Mouse (Mus musculus) G1E (cell line): ENCODE data around the gene Arl2. TPM values are rescaled to one million over a fixed set of nuclear protein-coding genes. Genes with fewer than 3 reads are reported as not detected.

Source experiments
- ATAC-seq: 2 replicates; pipeline ENCODE4 v1.8.0; 2016; ENCODE audit warnings: mild to moderate bottlenecking; ENCODE audit not compliant: insufficient number of reproducible peaks, poor library complexity, low FRiP score, severe bottlenecking; ENCODE audit errors: extremely low read depth
- DNase-seq: peaks from one replicate; pipeline ENCODE4 v3.0.0; 2012; ENCODE audit warnings: low spot score
- H3K27me3 ChIP-seq: 2 replicates; pipeline ENCODE4 v1.6.1; 2012; ENCODE audit warnings: mild to moderate bottlenecking, low read length, inconsistent platforms; ENCODE audit not compliant: insufficient read depth
- H3K36me3 ChIP-seq: replicated peaks from 2 replicates; pipeline ENCODE3; 2012; ENCODE audit warnings: mild to moderate bottlenecking, inconsistent platforms
- H3K4me1 ChIP-seq: 2 replicates; pipeline ENCODE4 v1.6.1; 2012; ENCODE audit warnings: low read depth, low read length, inconsistent platforms, mixed read lengths; ENCODE audit not compliant: insufficient read depth
- H3K4me3 ChIP-seq: 2 replicates; pipeline ENCODE4 v1.5.1; 2012; ENCODE audit warnings: low read depth, mild to moderate bottlenecking, inconsistent platforms, low read length, moderate library complexity, mixed read lengths
- H3K9me3 ChIP-seq: replicated peaks from 2 replicates; pipeline ENCODE4 v1.6.1; 2012; ENCODE audit warnings: inconsistent platforms
- CTCF ChIP-seq: IDR thresholded peaks from 2 replicates; pipeline ENCODE4 v1.5.1; 2012; ENCODE audit warnings: low read depth, low read length, inconsistent platforms, mixed read lengths
- GATA1 ChIP-seq: IDR thresholded peaks from 2 replicates; pipeline ENCODE4 v1.6.1; 2012; ENCODE audit warnings: borderline replicate concordance, low read length, inconsistent platforms, mixed read lengths
- GATA2 ChIP-seq: IDR thresholded peaks from 2 replicates; pipeline ENCODE4 v1.6.1; 2012; ENCODE audit warnings: low read depth, low read length, inconsistent platforms, borderline replicate concordance
- POLR2AphosphoS5 ChIP-seq: IDR thresholded peaks from 2 replicates; pipeline ENCODE4 v1.6.1; 2012; ENCODE audit warnings: low read depth, low read length, inconsistent platforms; ENCODE audit not compliant: insufficient replicate concordance
- TAL1 ChIP-seq: conservative IDR thresholded peaks from 2 replicates; pipeline ENCODE4 v1.6.1; 2012; ENCODE audit warnings: low read depth, low read length, inconsistent platforms, mixed read lengths
- polyA plus RNA-seq: library from polyadenylated mRNA; stranded (reverse); fragments of >175 nt; gene quantifications from 2 replicates; pipeline ENCODE4 v1.2.3, GENCODE M21; 2012
- total RNA-seq, 2 experiments: library from RNA; stranded (forward) in 1 of 2; stranded (reverse) in 1 of 2; fragments of 200-1000 nt in 1 of 2; fragments of >200 nt in 1 of 2; fragmentation: Nextera tagmentation in 1 of 2; gene quantifications; 2 replicates each; pipeline ENCODE4 v1.2.3; 2014 to 2017

The Arl2 gene
- total and polyA plus RNA-seq, 3 experiments, result 28.5 to 76.9 (median 49.8) TPM

DNA sequence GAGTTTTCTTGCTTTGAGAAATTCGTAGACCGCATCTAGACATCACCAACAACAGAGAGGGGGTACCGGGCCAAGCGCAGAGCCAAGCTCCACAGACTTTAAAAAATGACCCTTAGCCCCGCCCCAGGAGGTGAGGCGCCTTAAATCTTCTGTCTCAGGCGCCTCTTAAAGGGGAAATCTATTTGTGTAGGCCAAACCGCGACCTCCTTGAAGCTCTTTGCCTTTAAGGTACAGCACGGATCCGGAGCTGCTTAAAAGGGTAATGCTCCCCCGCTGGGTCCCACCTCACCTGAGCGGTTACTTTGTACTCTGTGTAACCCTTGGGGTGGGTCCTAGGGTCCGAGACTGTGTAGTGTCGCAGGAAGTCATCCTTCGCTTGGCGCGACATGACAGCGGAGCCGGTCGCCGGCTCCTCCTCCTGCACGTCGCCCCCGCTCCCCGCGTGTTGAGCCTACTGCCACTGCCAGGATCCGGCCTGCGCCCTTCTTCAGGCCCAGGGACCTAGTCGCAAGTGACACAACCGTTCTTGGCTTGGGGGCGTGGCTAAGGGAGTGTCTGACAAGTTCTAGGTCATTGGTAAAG, 13.5 kb downstream of the Arl2 start, which contains the start of gene Snx15:
TSS of gene Snx15 (minus strand) at position 545 of the 582 bp plus-strand sequence.
- TF ChIP-seq POLR2AphosphoS5 (no peak), GATA2 (no peak), TAL1 (no peak), GATA1 (no peak), CTCF (no peak)
- H3K4me3 ChIP-seq, result peak within 1 kb of the TSS; percentile 72
- DNase-seq, result peak; percentile 86
- no peaks in the 10 kb centered on the region for H3K27me3 ChIP-seq
- H3K36me3 ChIP-seq, result peaks cover 20% of the 10 kb centered on the region
- H3K4me1 ChIP-seq, result peaks cover 50% of the 10 kb centered on the region
- ATAC-seq, result peak; percentile 83
- no peaks in the 10 kb centered on the region for H3K9me3 ChIP-seq

DNA sequence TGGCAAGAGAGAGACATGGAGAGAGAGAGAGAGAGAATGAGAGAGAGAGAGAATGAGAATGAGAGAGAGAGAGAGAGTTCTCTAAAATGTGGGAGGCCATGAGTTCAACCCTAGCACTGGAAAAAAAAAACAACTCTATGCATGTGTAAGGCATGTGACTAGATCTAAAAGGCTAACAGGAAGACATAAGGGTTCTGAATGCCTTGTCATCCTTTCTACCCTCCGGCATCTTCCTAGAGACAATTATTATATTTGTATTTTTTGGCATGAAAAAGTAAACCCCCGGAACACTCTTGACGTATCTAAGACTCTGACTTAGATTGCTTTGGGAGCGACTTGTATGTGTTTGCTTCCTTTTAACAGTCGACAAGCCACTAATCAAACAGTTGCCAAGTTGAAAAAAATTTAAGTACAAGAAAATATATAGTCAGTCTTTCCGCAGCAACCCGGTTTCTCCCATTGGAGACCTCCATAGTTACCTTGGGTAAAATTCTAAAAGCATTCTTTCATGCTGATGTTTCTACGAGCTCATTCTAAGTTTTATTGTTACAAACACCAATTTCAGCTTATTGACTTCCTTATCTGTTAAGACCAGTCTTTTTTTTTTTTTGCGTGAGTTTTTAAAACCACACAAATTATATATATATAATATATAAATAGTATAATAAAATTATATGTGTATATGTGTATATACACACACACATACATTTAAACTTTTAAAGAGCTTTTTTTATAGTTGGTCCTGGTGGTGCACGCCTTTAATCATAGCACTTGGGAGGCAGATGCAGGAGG, 14.4 kb downstream of the Arl2 start:
- TF ChIP-seq GATA1, result no peak
- no peak for TF ChIP-seq POLR2AphosphoS5
- TF ChIP-seq GATA2, result no peak
- TF ChIP-seq TAL1, result no peak
- TF ChIP-seq CTCF, result no peak
- Histone ChIP-seq H3K4me3 (peak overlapping the region; percentile 72), H3K36me3 (peaks cover 27% of the 10 kb centered on the region), H3K9me3 (no peaks in the 10 kb centered on the region), H3K4me1 (peaks cover 41% of the 10 kb centered on the region), H3K27me3 (no peaks in the 10 kb centered on the region)
- ATAC-seq (no peak), DNase-seq (no peak)

DNA sequence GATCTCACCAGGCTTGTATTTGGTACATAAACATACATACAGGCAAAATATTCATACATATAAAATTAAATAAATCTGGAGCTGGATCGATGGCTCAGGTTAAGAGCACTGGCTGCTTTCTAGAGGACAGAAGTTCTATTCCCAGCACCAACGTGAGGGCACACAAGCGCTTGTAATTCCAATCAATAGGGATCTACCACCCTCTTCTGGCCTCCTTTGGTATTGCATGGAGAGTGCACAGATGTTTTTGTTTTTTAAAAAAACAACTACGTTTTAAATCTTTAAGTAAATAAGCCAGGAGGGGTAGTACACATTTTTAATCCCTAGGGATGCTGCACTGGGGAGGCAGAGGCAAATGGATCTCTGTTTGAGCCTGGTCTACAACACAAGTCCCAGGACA, 15.1 kb downstream of the Arl2 start:
- Histone ChIP-seq H3K27me3 (no peaks in the 10 kb centered on the region), H3K9me3 (no peaks in the 10 kb centered on the region), H3K4me3 (no peak overlapping the region), H3K4me1 (peaks cover 37% of the 10 kb centered on the region), H3K36me3 (peaks cover 30% of the 10 kb centered on the region)
- no peak for DNase-seq
- no peak for ATAC-seq
- no peak for TF ChIP-seq TAL1
- peak; percentile 45; the same call in 1 of the 2 replicates for TF ChIP-seq CTCF

DNA sequence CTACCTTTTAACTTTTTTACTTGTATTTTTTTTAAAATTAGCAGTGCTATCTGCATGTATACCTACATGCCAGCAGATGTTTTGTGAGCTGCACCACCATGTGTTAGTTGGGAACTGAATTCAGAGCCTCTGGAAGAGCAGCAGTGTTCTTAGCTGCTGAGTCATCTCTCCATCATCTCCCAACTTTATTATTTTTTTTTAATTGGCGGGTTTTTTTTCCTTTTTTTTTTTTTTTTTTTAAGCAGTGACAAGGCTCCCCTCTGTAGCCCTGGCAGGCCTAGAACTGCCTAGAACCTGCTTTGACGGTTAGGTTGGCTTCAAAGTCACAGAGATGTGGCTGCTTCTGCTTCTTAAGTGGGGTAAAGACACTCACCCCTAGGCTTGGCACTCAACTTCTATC, 16.4 kb downstream of the Arl2 start:
- TF ChIP-seq POLR2AphosphoS5, result no peak
- TF ChIP-seq TAL1, result no peak
- no peak for TF ChIP-seq CTCF
- TF ChIP-seq GATA2, result no peak
- TF ChIP-seq GATA1, result no peak
- H3K36me3 ChIP-seq, result peaks cover 44% of the 10 kb centered on the region
- no peak for ATAC-seq
- no peaks in the 10 kb centered on the region for H3K9me3 ChIP-seq
- H3K27me3 ChIP-seq, result no peaks in the 10 kb centered on the region
- H3K4me3 ChIP-seq, result no peak overlapping the region
- peaks cover 29% of the 10 kb centered on the region for H3K4me1 ChIP-seq
- DNase-seq, result no peak

DNA sequence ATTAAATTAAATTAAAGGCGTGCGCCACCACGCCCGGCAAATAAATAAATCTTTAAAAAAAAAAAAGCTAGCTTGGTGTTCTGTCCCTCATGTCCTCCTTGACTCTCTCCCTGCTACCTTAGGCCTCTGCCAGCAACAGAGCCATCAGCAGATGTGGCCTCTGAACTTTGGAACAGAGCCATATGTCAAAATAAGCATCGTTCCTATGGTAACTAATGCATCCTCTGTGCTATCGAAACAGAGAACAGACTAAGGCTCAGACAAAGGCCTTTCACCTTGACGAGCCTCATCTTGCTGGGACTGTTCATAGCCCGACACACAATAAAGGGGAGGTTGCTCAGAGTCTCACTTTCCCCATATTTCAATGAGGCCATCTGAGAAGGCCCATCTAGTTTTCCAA, 18.0 kb downstream of the Arl2 start:
- Histone ChIP-seq H3K4me1 (peaks cover 30% of the 10 kb centered on the region), H3K36me3 (peaks cover 50% of the 10 kb centered on the region), H3K9me3 (no peaks in the 10 kb centered on the region), H3K4me3 (no peak overlapping the region), H3K27me3 (no peaks in the 10 kb centered on the region)
- DNase-seq (no peak), ATAC-seq (no peak)
- no peak for TF ChIP-seq GATA1
- no peak for TF ChIP-seq GATA2
- no peak for TF ChIP-seq TAL1
- no peak for TF ChIP-seq CTCF
- no peak for TF ChIP-seq POLR2AphosphoS5

DNA sequence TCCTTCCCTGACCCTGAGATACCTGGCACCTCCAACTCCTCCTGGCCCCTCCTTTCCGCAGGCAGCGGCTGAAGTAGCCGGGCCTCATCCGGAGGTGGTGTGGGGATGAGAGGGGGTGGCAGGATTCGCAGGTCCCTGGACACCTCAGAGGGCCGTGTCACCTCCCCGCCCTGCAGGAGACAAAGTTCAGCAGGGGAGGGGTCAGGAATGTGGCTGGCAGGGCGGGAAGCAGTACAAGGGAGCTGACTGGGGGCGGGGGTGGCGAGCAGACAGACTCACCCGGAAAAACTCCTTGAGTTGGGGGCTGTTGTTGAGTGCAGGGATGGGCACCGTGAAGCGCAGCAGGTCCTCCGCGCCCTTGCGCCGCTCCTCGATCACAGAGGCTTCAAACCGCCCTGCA, 19.6 kb downstream of the Arl2 start:
- Histone ChIP-seq H3K9me3 (no peaks in the 10 kb centered on the region), H3K4me3 (no peak overlapping the region), H3K36me3 (peaks cover 52% of the 10 kb centered on the region), H3K4me1 (peaks cover 26% of the 10 kb centered on the region), H3K27me3 (no peaks in the 10 kb centered on the region)
- TF ChIP-seq GATA2, result no peak
- no peak for TF ChIP-seq TAL1
- TF ChIP-seq GATA1, result no peak
- TF ChIP-seq POLR2AphosphoS5, result no peak
- no peak for TF ChIP-seq CTCF
- ATAC-seq (no peak), DNase-seq (no peak)
